Comparison of ENCODE assay signal across 14 mouse cellular contexts in genomic region chr2:29338396-29338795, GRCm38 (mm10).
"Had no signal": no experiment of that assay in that cellular context is flagged by ENCODE, and none has a peak within 500 bp of the region (broad histone marks: within the 10 kb centered on the region; RNA-seq: fewer than 3 reads in every experiment).

No protein-coding gene starts in this region.

- H3K27me3 ChIP-seq: midbrain, embryonic 13.5 days; midbrain, embryonic 15.5 days; neural tube, embryonic 12.5 days; stomach, embryonic 15.5 days had no signal

- H3K4me1 ChIP-seq: megakaryocyte, embryonic 14.5 days; midbrain, embryonic 13.5 days; midbrain, embryonic 15.5 days; neural tube, embryonic 12.5 days; stomach, embryonic 15.5 days had no signal

- ATAC-seq: midbrain, embryonic 13.5 days; midbrain, embryonic 15.5 days had no signal

- H3K27ac ChIP-seq: macrophage; midbrain, embryonic 13.5 days; midbrain, embryonic 15.5 days; neural tube, embryonic 12.5 days; stomach, embryonic 15.5 days had no signal

- DNase-seq: lung, adult 18-20 months; lung, embryonic 14.5 days; lung, postnatal 14 days; lung, postnatal 36 days; right cerebral cortex, postnatal 14 days; thymus, adult 2 months; thymus, postnatal 25 days had no signal

- H3K36me3 ChIP-seq: midbrain, embryonic 13.5 days; midbrain, embryonic 15.5 days; neural tube, embryonic 12.5 days; stomach, embryonic 15.5 days had no signal

- H3K4me2 ChIP-seq: lung, embryonic 14.5 days; midbrain, embryonic 11.5 days; midbrain, embryonic 13.5 days; midbrain, embryonic 15.5 days; neural tube, embryonic 12.5 days; stomach, embryonic 15.5 days had no signal

- H3K4me3 ChIP-seq: megakaryocyte, embryonic 14.5 days; midbrain, embryonic 13.5 days; midbrain, embryonic 15.5 days; neural tube, embryonic 12.5 days; stomach, embryonic 15.5 days had no signal

- H3K9me3 ChIP-seq: midbrain, embryonic 13.5 days; midbrain, embryonic 15.5 days; neural tube, embryonic 12.5 days; stomach, embryonic 15.5 days had no signal

- H3K9ac ChIP-seq: lung, embryonic 14.5 days; midbrain, embryonic 13.5 days; midbrain, embryonic 15.5 days; neural tube, embryonic 12.5 days; stomach, embryonic 15.5 days had no signal
